Comparison of ENCODE assay signal across 18 mouse cellular contexts in the genomic region with DNA sequence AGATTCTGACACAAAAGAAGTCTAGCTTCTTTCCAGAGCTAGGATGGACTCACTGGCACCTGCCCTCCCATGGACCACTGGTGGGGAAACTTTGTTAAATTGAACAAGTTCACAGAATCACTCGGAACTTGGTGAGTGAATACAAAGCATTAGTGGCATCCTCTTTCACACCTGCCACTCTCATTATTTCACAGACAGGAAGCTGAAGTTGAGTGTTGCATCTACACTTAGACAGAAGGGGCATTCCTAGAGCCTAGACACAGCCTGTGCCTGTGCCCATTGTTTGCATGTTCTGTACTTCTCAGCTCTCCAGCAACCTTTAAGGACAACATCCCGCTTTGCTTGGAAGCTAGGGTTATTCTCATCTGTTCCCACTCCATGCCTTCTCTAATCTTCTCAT.
"Had no signal": no experiment of that assay in that cellular context is flagged by ENCODE, and none has a peak within 500 bp of the region (broad histone marks: within the 10 kb centered on the region; RNA-seq: fewer than 3 reads in every experiment).

No protein-coding gene starts in this region.

- H3K9me3 ChIP-seq: midbrain, embryonic 10.5 days; neural tube, embryonic 13.5 days; neural tube, embryonic 15.5 days; stomach, embryonic 15.5 days had no signal

- H3K27ac ChIP-seq: liver, embryonic 14.5 days; midbrain, embryonic 10.5 days; neural tube, embryonic 13.5 days; neural tube, embryonic 15.5 days; stomach, embryonic 15.5 days had no signal

- DNase-seq: lung, adult 18-20 months; lung, embryonic 14.5 days; lung, postnatal 10 days; lung, postnatal 4 days; midbrain, embryonic 14.5 days; retina, postnatal 1 day; right cerebral cortex, adult 18-20 months; right cerebral cortex, postnatal 25 days; thymus, adult 2 months; thymus, postnatal 25 days; thymus, postnatal 4 days had no signal

- ATAC-seq: midbrain, embryonic 16.5 days had no signal

- H3K4me1 ChIP-seq: midbrain, embryonic 10.5 days; neural tube, embryonic 13.5 days; neural tube, embryonic 15.5 days; stomach, embryonic 15.5 days had no signal

- H3K27me3 ChIP-seq: neural tube, embryonic 13.5 days; neural tube, embryonic 15.5 days; stomach, embryonic 15.5 days had no signal

- H3K9ac ChIP-seq: liver, embryonic 14.5 days; lung, embryonic 14.5 days; neural tube, embryonic 13.5 days; neural tube, embryonic 15.5 days; stomach, embryonic 15.5 days had no signal

- H3K36me3 ChIP-seq: midbrain, embryonic 10.5 days; neural tube, embryonic 13.5 days; neural tube, embryonic 15.5 days; stomach, embryonic 15.5 days had no signal

- H3K4me3 ChIP-seq: midbrain, embryonic 10.5 days; myocyte; neural tube, embryonic 13.5 days; neural tube, embryonic 15.5 days; stomach, embryonic 15.5 days had no signal

- H3K4me2 ChIP-seq: lung, embryonic 14.5 days; neural tube, embryonic 13.5 days; neural tube, embryonic 15.5 days; stomach, embryonic 15.5 days had no signal
